Mouse (Mus musculus) embryonic facial prominence, embryonic 15.5 days (tissue): ENCODE results near the gene Cfap157. TPM values are rescaled to one million over a fixed set of nuclear protein-coding genes. Genes with fewer than 3 reads are reported as not detected.

Experiments
- ATAC-seq: fragments of 200-750 bp; cut with Nextera tagmentation; 2 replicates; pipeline ENCODE4 v1.8.0; 2017; ENCODE audit warnings: low read depth, moderate TSS enrichment; ENCODE audit not compliant: insufficient number of reproducible peaks, low FRiP score, low TSS enrichment
- H3K27ac ChIP-seq: fragments of 300-500 bp; sonication (generic); replicated peaks from 2 replicates; pipeline ENCODE4 v1.5.1; 2015; ENCODE audit warnings: mild to moderate bottlenecking, inconsistent platforms
- H3K27me3 ChIP-seq: fragments of 300-500 bp; sonication (generic); 2 replicates; pipeline ENCODE4 v1.6.1; 2015; ENCODE audit warnings: inconsistent platforms
- H3K36me3 ChIP-seq: fragments of 300-500 bp; sonication (generic); 2 replicates; pipeline ENCODE4 v1.6.1; 2015; ENCODE audit warnings: mild to moderate bottlenecking, inconsistent platforms
- H3K4me1 ChIP-seq: fragments of 300-500 bp; sonication (generic); 2 replicates; pipeline ENCODE4 v1.6.1; 2015; ENCODE audit warnings: inconsistent platforms
- H3K4me2 ChIP-seq: fragments of 300-500 bp; sonication (generic); replicated peaks from 2 replicates; pipeline ENCODE4 v1.6.1; 2015; ENCODE audit warnings: mild to moderate bottlenecking, inconsistent platforms
- H3K4me3 ChIP-seq: fragments of 300-500 bp; sonication (generic); replicated peaks from 2 replicates; pipeline ENCODE4 v1.5.1; 2015; ENCODE audit warnings: mild to moderate bottlenecking, inconsistent platforms
- H3K9ac ChIP-seq: fragments of 300-500 bp; sonication (generic); 2 replicates; pipeline ENCODE4 v1.6.1; 2015; ENCODE audit warnings: inconsistent platforms
- H3K9me3 ChIP-seq: fragments of 300-500 bp; sonication (generic); replicated peaks from 2 replicates; pipeline ENCODE4 v1.6.1; 2016; ENCODE audit warnings: inconsistent platforms
- WGBS: fragments of 180-500 bp; shearing (Covaris S2); methylation state at CpG from one replicate; pipeline ENCODE4 v1.1.7; 2015; 5-methylcytosine and 5-hydroxymethylcytosine counted together
- polyA plus RNA-seq: library from polyadenylated mRNA; unstranded; fragments of >200 nt; fragmentation: Nextera tagmentation; extraction: Ambion mirVana; gene quantifications from 2 replicates; pipeline ENCODE4 v1.2.1, GENCODE M21; 2015

Gene Cfap157
- polyA plus RNA-seq, 1 experiment from 2014 or later: 3.4 TPM

DNA sequence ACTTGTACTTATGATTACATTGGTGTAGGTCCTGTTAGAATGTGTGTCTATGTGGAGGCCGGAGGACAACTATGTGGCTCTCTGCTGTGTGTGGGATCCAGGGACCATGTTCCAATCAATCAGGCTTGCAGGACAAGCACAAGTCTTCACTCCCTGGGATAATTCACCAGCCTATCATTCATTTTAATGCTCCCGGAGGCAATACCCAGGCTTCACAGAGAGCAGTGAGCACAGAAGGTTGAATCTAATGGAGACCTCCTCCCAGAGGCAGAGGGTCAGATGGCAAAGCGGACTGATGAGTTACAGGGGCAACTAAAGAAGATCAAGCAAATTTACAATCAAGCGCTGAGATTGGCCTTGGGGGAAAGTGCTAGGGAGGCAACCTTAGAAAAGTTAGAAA, 54.7 kb downstream of the Cfap157 start:
- 0 out of 2 replicates have a peak overlapping the region, but pooled peaks have one; percentile 74 for H3K27ac ChIP-seq
- no peak for ATAC-seq
- peaks cover 42% of the 10 kb centered on the region for H3K4me1 ChIP-seq
- peak overlapping the region; percentile 4; the same call in 1 of the 2 replicates for H3K4me3 ChIP-seq
- H3K9me3 ChIP-seq: no peaks in the 10 kb centered on the region
- no peaks in the 10 kb centered on the region for H3K27me3 ChIP-seq
- no peaks in the 10 kb centered on the region for H3K36me3 ChIP-seq
- H3K4me2 ChIP-seq: no peak overlapping the region
- no peak overlapping the region for H3K9ac ChIP-seq
- 50% methylated on average over 4 of the region's 4 CpGs for WGBS

DNA sequence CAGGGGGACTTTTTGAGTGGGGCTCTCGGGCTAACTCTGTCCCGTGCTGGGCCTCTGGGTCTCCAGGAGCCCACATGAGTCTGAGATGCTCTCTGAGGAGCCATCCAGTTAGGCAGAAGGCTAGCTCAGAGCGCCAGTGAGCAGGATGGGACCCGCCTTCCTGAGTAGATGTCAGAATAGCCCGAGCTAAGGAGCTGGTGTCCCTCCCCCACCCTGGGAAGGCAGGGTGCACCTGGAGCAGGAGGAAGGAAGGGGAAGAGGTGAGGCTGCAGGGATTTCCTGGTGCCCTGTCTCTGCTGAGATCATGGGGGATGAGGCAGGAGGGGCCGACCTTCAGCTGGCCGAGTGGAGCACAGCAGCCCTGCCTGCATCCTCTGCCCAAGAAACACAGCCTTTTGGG, 55.8 kb downstream of the Cfap157 start:
- Histone ChIP-seq H3K9ac (no peak overlapping the region), H3K27ac (no peak overlapping the region), H3K4me2 (peak overlapping the region; percentile 52), H3K27me3 (no peaks in the 10 kb centered on the region), H3K36me3 (no peaks in the 10 kb centered on the region), H3K9me3 (no peaks in the 10 kb centered on the region), H3K4me3 (peak overlapping the region; percentile 40), H3K4me1 (peaks cover 39% of the 10 kb centered on the region)
- WGBS: 41% methylated on average over 7 of the region's 7 CpGs
- ATAC-seq: no peak

DNA sequence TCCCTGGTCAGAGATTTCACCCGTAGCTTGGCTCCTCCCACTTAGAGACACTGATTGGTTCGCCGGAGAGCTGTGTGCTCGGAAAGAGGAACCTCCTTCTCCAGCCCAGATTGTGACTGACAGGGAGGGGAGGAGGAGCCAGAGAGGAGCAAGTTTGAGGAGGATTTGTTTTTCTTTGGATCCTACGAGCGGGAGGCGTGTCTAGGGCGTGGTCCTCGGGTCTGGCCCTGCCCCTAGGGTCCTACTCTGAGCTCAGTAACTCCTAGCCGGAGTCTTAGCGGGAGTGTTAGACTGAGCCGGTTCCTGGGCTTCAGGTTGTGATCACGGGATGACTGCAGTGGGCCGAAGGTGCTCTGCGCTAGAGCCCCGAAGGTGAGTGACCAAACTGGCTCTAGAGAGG, 56.8 kb downstream of the Cfap157 start:
- Histone ChIP-seq H3K9me3 (no peaks in the 10 kb centered on the region), H3K4me3 (peak overlapping the region; percentile 40), H3K36me3 (no peaks in the 10 kb centered on the region), H3K4me1 (peaks cover 39% of the 10 kb centered on the region), H3K27ac (peak overlapping the region; percentile 58), H3K9ac (no peak overlapping the region), H3K4me2 (peak overlapping the region; percentile 52), H3K27me3 (no peaks in the 10 kb centered on the region)
- ATAC-seq: peak; percentile 97
- 1% methylated on average over 16 of the region's 16 CpGs for WGBS

Other genes starting within 250 kb of the Cfap157 start
- 19.5 and 21.0 TPM in 2 replicates for gene Fam102a, start 249.1 kb downstream of the Cfap157 start, polyA plus RNA-seq
- 113 and 119 TPM in 2 replicates for gene Dpm2, start 213.6 kb downstream of the Cfap157 start, polyA plus RNA-seq
- 0.53 and 0.94 TPM in 2 replicates for gene Pip5kl1, start 209.6 kb downstream of the Cfap157 start, polyA plus RNA-seq
- 0.11 and 0.12 TPM in 2 replicates for gene 9430097D07Rik, start 208.7 kb downstream of the Cfap157 start, polyA plus RNA-seq
- gene St6galnac4, start 197.3 kb downstream of the Cfap157 start, polyA plus RNA-seq: 34.8 and 36.5 TPM in 2 replicates
- 26.9 and 27.7 TPM in 2 replicates for gene St6galnac6, start 184.7 kb downstream of the Cfap157 start, polyA plus RNA-seq
- gene Ak1, start 162.7 kb downstream of the Cfap157 start, polyA plus RNA-seq: 67.9 and 83.8 TPM in 2 replicates
- 83.8 and 86.3 TPM in 2 replicates for gene Eng, start 137.8 kb downstream of the Cfap157 start, polyA plus RNA-seq
- gene Fpgs, start 80.3 kb downstream of the Cfap157 start, polyA plus RNA-seq: 31.6 and 33.2 TPM in 2 replicates
- gene Cdk9, start 71.4 kb downstream of the Cfap157 start, polyA plus RNA-seq: 105 and 106 TPM in 2 replicates
- gene Sh2d3c, start 63.4 kb downstream of the Cfap157 start, polyA plus RNA-seq: 27.3 and 27.6 TPM in 2 replicates
- gene 6330409D20Rik, start 43.4 kb downstream of the Cfap157 start, polyA plus RNA-seq: 0.32 and 0.42 TPM in 2 replicates
- gene Tor2a, start 27.2 kb downstream of the Cfap157 start, polyA plus RNA-seq: 69.0 and 71.3 TPM in 2 replicates
- gene Ttc16, start 8.8 kb downstream of the Cfap157 start, polyA plus RNA-seq: 0.87 and 1.6 TPM in 2 replicates
- gene Ptrh1, start 8.6 kb downstream of the Cfap157 start, polyA plus RNA-seq: 6.7 and 7.0 TPM in 2 replicates
- gene Stxbp1, start 62.8 kb upstream of the Cfap157 start, polyA plus RNA-seq: 21.5 and 22.3 TPM in 2 replicates
- 103 and 111 TPM in 2 replicates for gene Fam129b, start 91.7 kb upstream of the Cfap157 start, polyA plus RNA-seq
- 141 and 176 TPM in 2 replicates for gene Rpl12, start 177.1 kb upstream of the Cfap157 start, polyA plus RNA-seq
- 13.1 and 15.3 TPM in 2 replicates for gene Lrsam1, start 177.2 kb upstream of the Cfap157 start, polyA plus RNA-seq
- gene Slc2a8, start 197.7 kb upstream of the Cfap157 start, polyA plus RNA-seq: 22.2 and 25.2 TPM in 2 replicates